ENCODE assay signal across 8 mouse cellular contexts in the genomic region with DNA sequence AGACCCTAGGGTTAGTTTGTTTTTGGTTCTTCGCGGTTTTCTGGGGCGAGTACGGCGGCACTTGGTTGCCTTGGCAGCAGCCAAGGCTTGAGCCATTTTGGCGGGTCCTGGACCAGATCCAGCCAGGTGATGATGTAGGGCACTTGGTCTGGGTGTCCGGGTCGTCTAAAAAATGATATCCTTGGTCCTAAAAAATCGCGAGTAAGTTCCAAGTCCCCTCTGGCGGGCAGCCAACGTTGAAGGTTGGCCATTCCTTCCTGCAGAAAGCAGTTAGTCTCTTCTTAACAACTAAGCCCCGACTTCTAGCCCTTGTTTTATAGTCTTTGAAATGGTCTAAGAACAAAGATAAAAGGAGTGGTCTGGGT. TPM values are rescaled to one million over a fixed set of nuclear protein-coding genes. Genes with fewer than 3 reads are reported as not detected.
DNase-seq lines count a peak whose midpoint lies in the region; ATAC-seq and TF ChIP-seq lines count a peak whose summit lies in the region.

No protein-coding gene starts in this region.

- DNase-seq in lung, adult 2 months, result peak; percentile 18
- no peak for DNase-seq in lung, adult 18-20 months
- peak; percentile 61 to 78 for DNase-seq in cerebellum, postnatal 14 days
- no peak for DNase-seq in heart, postnatal 0 days (ENCODE audit: low spot score)
- DNase-seq in limb, embryonic 14.5 days (ENCODE audit: low spot score), result peak; percentile 43
- no peak for DNase-seq in retina, postnatal 1 day

- peaks cover 4% of the 10 kb centered on the region for H3K4me1 ChIP-seq in lung, adult 2 months (ENCODE audit: control insufficient read depth, insufficient read depth, low read length)
- peaks cover 6% of the 10 kb centered on the region for H3K4me1 ChIP-seq in heart, postnatal 0 days (ENCODE audit: control insufficient read depth, insufficient read depth)
- peaks cover 7% of the 10 kb centered on the region for H3K4me1 ChIP-seq in limb, embryonic 14.5 days (ENCODE audit: control insufficient read depth, insufficient read depth, low read length)
- peaks cover 22% of the 10 kb centered on the region for H3K4me1 ChIP-seq in neural tube, embryonic 13.5 days (replicated peaks)

- ATAC-seq in heart, postnatal 0 days (ENCODE audit: insufficient read depth, low read depth), result no peak
- ATAC-seq in limb, embryonic 14.5 days (ENCODE audit: low FRiP score, low read depth), result no peak
- no peak for ATAC-seq in neural tube, embryonic 13.5 days (ENCODE audit: low read depth)
- no peak for ATAC-seq in activated CD4-positive, CD25-positive, alpha-beta regulatory T cell, adult 4 months

- no peak overlapping the region for H3K4me3 ChIP-seq in lung, adult 2 months (replicated peaks; ENCODE audit: extremely low read depth, low read depth, low read length)
- H3K4me3 ChIP-seq in heart, postnatal 0 days (ENCODE audit: low read depth, low read length), result peak overlapping the region; percentile 54
- H3K4me3 ChIP-seq in limb, embryonic 14.5 days (replicated peaks; ENCODE audit: low read length), result peak overlapping the region; percentile 42
- H3K4me3 ChIP-seq in neural tube, embryonic 13.5 days, result peak overlapping the region; percentile 55

- TF ChIP-seq POLR2A in lung, adult 2 months (IDR thresholded peaks at IDR 0.05; ENCODE audit: borderline replicate concordance, extremely low read depth, low read depth, low read length), result no peak
- TF ChIP-seq POLR2A in limb, embryonic 14.5 days (IDR thresholded peaks at IDR 0.05; ENCODE audit: borderline replicate concordance, extremely low read depth, insufficient read depth, insufficient read length), result no peak

- 59% methylated on average over 13 of the region's 13 CpGs for WGBS in lung, adult 2 months
- 61% methylated on average over 13 of the region's 13 CpGs for WGBS in heart, postnatal 0 days
- 57% methylated on average over 13 of the region's 13 CpGs for WGBS in limb, embryonic 14.5 days
- 25% methylated on average over 13 of the region's 13 CpGs for whole genome bisulfite sequencing in neural tube, embryonic 13.5 days

- H3K4me2 ChIP-seq in heart, postnatal 0 days (ENCODE audit: low read depth, low read length), result peak overlapping the region; percentile 66
- peak overlapping the region; percentile 63 for H3K4me2 ChIP-seq in limb, embryonic 14.5 days (replicated peaks; ENCODE audit: low read depth, low read length, severe bottlenecking)
- peak overlapping the region; percentile 72 for H3K4me2 ChIP-seq in neural tube, embryonic 13.5 days

- TF ChIP-seq CTCF in lung, adult 2 months (IDR thresholded peaks at IDR 0.05; ENCODE audit: insufficient read depth, low read length), result no peak
- no peak for TF ChIP-seq CTCF in heart, postnatal 0 days (IDR thresholded peaks at IDR 0.05; ENCODE audit: low read depth)

- no peaks in the 10 kb centered on the region for H3K9me3 ChIP-seq in heart, postnatal 0 days (replicated peaks; ENCODE audit: control insufficient read depth, low read length)
- H3K9me3 ChIP-seq in limb, embryonic 14.5 days (ENCODE audit: control insufficient read depth, low read length), result peaks cover 25% of the 10 kb centered on the region
- peaks cover 34% of the 10 kb centered on the region for H3K9me3 ChIP-seq in neural tube, embryonic 13.5 days

- H3K36me3 ChIP-seq in heart, postnatal 0 days (replicated peaks; ENCODE audit: control insufficient read depth, insufficient read depth, low read length), result peaks cover 6% of the 10 kb centered on the region; the same call in 1 of the 2 replicates
- H3K36me3 ChIP-seq in limb, embryonic 14.5 days (ENCODE audit: control insufficient read depth, insufficient read depth, low read length), result peaks cover 12% of the 10 kb centered on the region; the same call in 1 of the 2 replicates
- peaks cover 27% of the 10 kb centered on the region for H3K36me3 ChIP-seq in neural tube, embryonic 13.5 days

- H3K27me3 ChIP-seq in heart, postnatal 0 days (ENCODE audit: control insufficient read depth, insufficient read depth, low read length), result no peaks in the 10 kb centered on the region
- H3K27me3 ChIP-seq in limb, embryonic 14.5 days (ENCODE audit: control insufficient read depth, insufficient read depth, low read length), result no peaks in the 10 kb centered on the region
- no peaks in the 10 kb centered on the region for H3K27me3 ChIP-seq in neural tube, embryonic 13.5 days

- H3K9ac ChIP-seq in heart, postnatal 0 days (replicated peaks; ENCODE audit: low read depth, low read length), result peak overlapping the region; percentile 53; the same call in 1 of the 2 replicates
- H3K9ac ChIP-seq in limb, embryonic 14.5 days (ENCODE audit: low read depth, low read length, severe bottlenecking), result peak overlapping the region; percentile 65; the same call in 1 of the 2 replicates
- peak overlapping the region; percentile 77 for H3K9ac ChIP-seq in neural tube, embryonic 13.5 days

- TF ChIP-seq EP300 in heart, postnatal 0 days (IDR thresholded peaks at IDR 0.05; ENCODE audit: low read depth), result no peak

- 0 out of 2 replicates have a peak overlapping the region, but pooled peaks have one; percentile 77 for H3K27ac ChIP-seq in heart, postnatal 0 days (ENCODE audit: low read depth)
- peak overlapping the region; percentile 69; the same call in 1 of the 2 replicates for H3K27ac ChIP-seq in limb, embryonic 14.5 days (replicated peaks; ENCODE audit: low read depth, low read length)
- peak overlapping the region; percentile 86 for H3K27ac ChIP-seq in neural tube, embryonic 13.5 days (replicated peaks)

RNA-seq across cellular contexts. Expression of gene Ccdc115, which starts 7.1 kb away (rescaled TPM):
- polyA plus RNA-seq in lung, adult 2 months (2012; rRNA removed), result 21.8 and 21.9 TPM in 2 replicates
- 29.2 and 30.5 TPM in 2 replicates for total RNA-seq in heart, postnatal 0 days (2014; rRNA removed; ENCODE audit: low replicate concordance)
- 29.7 and 32.4 TPM in 2 replicates for polyA plus RNA-seq in heart, postnatal 0 days (2015; fragmentation: Nextera tagmentation; extraction: Ambion mirVana)
- 49.0 and 51.2 TPM in 2 replicates for polyA plus RNA-seq in limb, embryonic 14.5 days (2012; rRNA removed)
- 51.6 and 53.4 TPM in 2 replicates for polyA plus RNA-seq in limb, embryonic 14.5 days (2014; fragmentation: Nextera tagmentation; extraction: Ambion mirVana)
- polyA plus RNA-seq in neural tube, embryonic 13.5 days (2015; fragmentation: Nextera tagmentation; extraction: Ambion mirVana), result 60.7 and 65.1 TPM in 2 replicates
- 10 to 100 TPM; 35.5 to 37.9 TPM for polyA plus RNA-seq in activated CD4-positive, CD25-positive, alpha-beta regulatory T cell, adult 4 months (2017; shearing (Covaris generic))

RNA-seq across cellular contexts. Expression of gene Imp4, which starts 7.3 kb away (rescaled TPM):
- 29.2 and 45.3 TPM in 2 replicates for polyA plus RNA-seq in lung, adult 2 months (2012; rRNA removed)
- 12.4 and 45.3 TPM in 2 replicates for total RNA-seq in heart, postnatal 0 days (2014; rRNA removed; ENCODE audit: low replicate concordance)
- 41.6 and 42.5 TPM in 2 replicates for polyA plus RNA-seq in heart, postnatal 0 days (2015; fragmentation: Nextera tagmentation; extraction: Ambion mirVana)
- 39.9 and 44.1 TPM in 2 replicates for polyA plus RNA-seq in limb, embryonic 14.5 days (2012; rRNA removed)
- 79.9 and 84.7 TPM in 2 replicates for polyA plus RNA-seq in limb, embryonic 14.5 days (2014; fragmentation: Nextera tagmentation; extraction: Ambion mirVana)
- 55.5 and 61.0 TPM in 2 replicates for polyA plus RNA-seq in neural tube, embryonic 13.5 days (2015; fragmentation: Nextera tagmentation; extraction: Ambion mirVana)
- 100 to 1,000 TPM; 105 to 131 TPM for polyA plus RNA-seq in activated CD4-positive, CD25-positive, alpha-beta regulatory T cell, adult 4 months (2017; shearing (Covaris generic))

RNA-seq across cellular contexts. Expression of gene Ptpn18, which starts 27.2 kb away (rescaled TPM):
- 95.1 and 177 TPM in 2 replicates for polyA plus RNA-seq in lung, adult 2 months (2012; rRNA removed)
- total RNA-seq in heart, postnatal 0 days (2014; rRNA removed; ENCODE audit: low replicate concordance), result 4.7 TPM in 1 of 2 replicates, not detected in the other
- 10.7 and 13.8 TPM in 2 replicates for polyA plus RNA-seq in heart, postnatal 0 days (2015; fragmentation: Nextera tagmentation; extraction: Ambion mirVana)
- polyA plus RNA-seq in limb, embryonic 14.5 days (2012; rRNA removed), result 28.6 and 35.4 TPM in 2 replicates
- polyA plus RNA-seq in limb, embryonic 14.5 days (2014; fragmentation: Nextera tagmentation; extraction: Ambion mirVana), result 20.6 and 21.7 TPM in 2 replicates
- polyA plus RNA-seq in neural tube, embryonic 13.5 days (2015; fragmentation: Nextera tagmentation; extraction: Ambion mirVana), result 6.3 and 10.0 TPM in 2 replicates
- polyA plus RNA-seq in activated CD4-positive, CD25-positive, alpha-beta regulatory T cell, adult 4 months (2017; shearing (Covaris generic)), result 100 to 1,000 TPM; 175 to 257 TPM

Comparison
In these comparisons a context has a peak if more than half of its experiments do, and no peak if none do; other contexts are left out.
1. DNase-seq: peak in lung, adult 2 months (single experiment), cerebellum, postnatal 14 days (2 of 2) and limb, embryonic 14.5 days (single experiment); none in lung, adult 18-20 months (0 of 2), heart, postnatal 0 days (single experiment) and retina, postnatal 1 day (single experiment).
2. Peak in every context shown above with its lines, with median percentiles within 50 percentile points of each other: H3K27ac ChIP-seq, H3K4me2 ChIP-seq and H3K9ac ChIP-seq.